Mouse (Mus musculus): ENCODE data around the gene Scaf1.

DNA sequence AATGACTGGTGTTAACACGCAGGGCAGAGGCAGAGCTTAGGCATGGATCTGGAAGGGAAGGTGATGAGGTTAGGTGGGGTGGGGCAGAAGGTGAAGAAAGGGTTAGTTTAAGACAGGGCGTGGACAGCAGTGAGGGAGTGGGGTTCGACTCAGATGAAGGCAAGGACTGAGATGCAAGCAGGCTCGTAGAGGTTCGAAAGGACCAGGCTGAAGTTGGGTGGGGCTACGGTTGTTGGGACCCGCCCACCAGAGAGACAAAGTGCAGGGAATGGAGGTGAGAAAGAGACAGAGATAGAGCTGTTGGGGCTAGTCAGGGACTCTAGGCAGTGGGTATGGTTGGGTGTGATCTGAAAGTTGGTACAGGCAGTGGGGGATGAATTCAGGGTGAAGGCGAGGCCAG, 53.8 kb downstream of the Scaf1 start:
- no peak for TF ChIP-seq GATA1 (IDR thresholded peaks at IDR 0.05; ENCODE audit: borderline replicate concordance, low read length)
- TF ChIP-seq FLI1 (IDR thresholded peaks at IDR 0.05; ENCODE audit: low read length) = no peak

Data from megakaryocyte, embryonic 14.5 days (primary cell).